Mouse (Mus musculus): ENCODE measurements around the gene Lrrc27. TPM values are rescaled to one million over a fixed set of nuclear protein-coding genes. Genes with fewer than 3 reads are reported as not detected.
A peak's percentile ranks its signal among the peaks of the same experiment; 100 is the strongest.

Gene Lrrc27
- polyA plus RNA-seq, 1 experiment from 2014 or later: 5.1 TPM

GRCm38 (mm10) chr7:139246086-139246485 is 33.3 kb downstream of the Lrrc27 start:
- H3K4me2 ChIP-seq (ENCODE audit: low read depth): no peak overlapping the region
- H3K27me3 ChIP-seq (ENCODE audit: control insufficient read depth, insufficient read depth, low read length): peaks cover 18% of the 10 kb centered on the region
- H3K4me1 ChIP-seq (ENCODE audit: control insufficient read depth, insufficient read depth, low read length): peaks cover 12% of the 10 kb centered on the region
- H3K9ac ChIP-seq (ENCODE audit: low read length): no peak overlapping the region
- ATAC-seq (ENCODE audit: insufficient read depth, low FRiP score, low TSS enrichment): no peak
- no peaks in the 10 kb centered on the region for H3K36me3 ChIP-seq (ENCODE audit: control insufficient read depth, insufficient read depth, low read length)
- DNase-seq (ENCODE audit: low spot score): no peak
- no peak overlapping the region for H3K4me3 ChIP-seq (ENCODE audit: low read depth, low read length)
- no peaks in the 10 kb centered on the region for H3K9me3 ChIP-seq (ENCODE audit: control insufficient read depth, low read length)
- H3K27ac ChIP-seq (ENCODE audit: low read depth, low read length): no peak overlapping the region
- WGBS: 73% methylated on average over 5 of the region's 5 CpGs

GRCm38 (mm10) chr7:139246931-139247880 is 34.4 kb downstream of the Lrrc27 start:
- peak overlapping the region; percentile 55 for H3K4me3 ChIP-seq (ENCODE audit: low read depth, low read length)
- peak; percentile 45 for DNase-seq (ENCODE audit: low spot score)
- peaks cover 12% of the 10 kb centered on the region for H3K4me1 ChIP-seq (ENCODE audit: control insufficient read depth, insufficient read depth, low read length)
- no peaks in the 10 kb centered on the region for H3K9me3 ChIP-seq (ENCODE audit: control insufficient read depth, low read length)
- 3% methylated on average over 38 of the region's 38 CpGs for WGBS
- ATAC-seq (ENCODE audit: insufficient read depth, low FRiP score, low TSS enrichment): peak; percentile 42
- H3K27ac ChIP-seq (ENCODE audit: low read depth, low read length): no peak overlapping the region
- peaks cover 18% of the 10 kb centered on the region for H3K27me3 ChIP-seq (ENCODE audit: control insufficient read depth, insufficient read depth, low read length)
- peak overlapping the region; percentile 98 for H3K4me2 ChIP-seq (ENCODE audit: low read depth)
- no peaks in the 10 kb centered on the region for H3K36me3 ChIP-seq (ENCODE audit: control insufficient read depth, insufficient read depth, low read length)
- H3K9ac ChIP-seq (ENCODE audit: low read length): peak overlapping the region; percentile 74

GRCm38 (mm10) chr7:139247881-139248614 is 35.3 kb downstream of the Lrrc27 start, which contains the start of gene Pwwp2b:
Gene Pwwp2b, plus strand, starts transcription at chr7:139248482.
- Histone ChIP-seq H3K4me1 (ENCODE audit: control insufficient read depth, insufficient read depth, low read length) (peaks cover 12% of the 10 kb centered on the region), H3K27ac (ENCODE audit: low read depth, low read length) (no peak within 1 kb of the TSS), H3K27me3 (ENCODE audit: control insufficient read depth, insufficient read depth, low read length) (peaks cover 18% of the 10 kb centered on the region), H3K9me3 (ENCODE audit: control insufficient read depth, low read length) (no peaks in the 10 kb centered on the region), H3K36me3 (ENCODE audit: control insufficient read depth, insufficient read depth, low read length) (no peaks in the 10 kb centered on the region), H3K9ac (ENCODE audit: low read length) (peak within 1 kb of the TSS; percentile 74), H3K4me2 (ENCODE audit: low read depth) (peak within 1 kb of the TSS; percentile 98), H3K4me3 (ENCODE audit: low read depth, low read length) (peak within 1 kb of the TSS; percentile 55)
- peak; percentile 78 for ATAC-seq (ENCODE audit: insufficient read depth, low FRiP score, low TSS enrichment)
- DNase-seq (ENCODE audit: low spot score): peak; percentile 81
- WGBS: under 1% methylated on average over 62 of the region's 72 CpGs

GRCm38 (mm10) chr7:139248615-139249405 is 36.0 kb downstream of the Lrrc27 start:
- ATAC-seq (ENCODE audit: insufficient read depth, low FRiP score, low TSS enrichment) (peak; percentile 26; the same call in 1 of the 2 replicates), DNase-seq (ENCODE audit: low spot score) (peak; percentile 44)
- no peaks in the 10 kb centered on the region for H3K36me3 ChIP-seq (ENCODE audit: control insufficient read depth, insufficient read depth, low read length)
- H3K27me3 ChIP-seq (ENCODE audit: control insufficient read depth, insufficient read depth, low read length): peaks cover 18% of the 10 kb centered on the region
- WGBS: 2% methylated on average over 45 of the region's 45 CpGs
- peak overlapping the region; percentile 55 for H3K4me3 ChIP-seq (ENCODE audit: low read depth, low read length)
- H3K9me3 ChIP-seq (ENCODE audit: control insufficient read depth, low read length): no peaks in the 10 kb centered on the region
- H3K4me2 ChIP-seq (ENCODE audit: low read depth): peak overlapping the region; percentile 98
- peaks cover 12% of the 10 kb centered on the region for H3K4me1 ChIP-seq (ENCODE audit: control insufficient read depth, insufficient read depth, low read length)
- H3K27ac ChIP-seq (ENCODE audit: low read depth, low read length): no peak overlapping the region
- H3K9ac ChIP-seq (ENCODE audit: low read length): peak overlapping the region; percentile 74

GRCm38 (mm10) chr7:139249406-139250210 is 36.8 kb downstream of the Lrrc27 start:
- H3K4me2 ChIP-seq (ENCODE audit: low read depth): peak overlapping the region; percentile 98
- H3K36me3 ChIP-seq (ENCODE audit: control insufficient read depth, insufficient read depth, low read length): no peaks in the 10 kb centered on the region
- WGBS: 46% methylated on average over 7 of the region's 7 CpGs
- no peak overlapping the region; the same call in 1 of the 2 replicates for H3K9ac ChIP-seq (ENCODE audit: low read length)
- DNase-seq (ENCODE audit: low spot score) (no peak), ATAC-seq (ENCODE audit: insufficient read depth, low FRiP score, low TSS enrichment) (no peak)
- H3K4me1 ChIP-seq (ENCODE audit: control insufficient read depth, insufficient read depth, low read length): peaks cover 12% of the 10 kb centered on the region
- no peaks in the 10 kb centered on the region for H3K9me3 ChIP-seq (ENCODE audit: control insufficient read depth, low read length)
- H3K4me3 ChIP-seq (ENCODE audit: low read depth, low read length): peak overlapping the region; percentile 55; the same call in 1 of the 2 replicates
- peaks cover 18% of the 10 kb centered on the region for H3K27me3 ChIP-seq (ENCODE audit: control insufficient read depth, insufficient read depth, low read length)
- H3K27ac ChIP-seq (ENCODE audit: low read depth, low read length): no peak overlapping the region

- Histone ChIP-seq H3K9me3 (ENCODE audit: control insufficient read depth, low read length) (no peaks in the 10 kb centered on the region), H3K4me2 (ENCODE audit: low read depth) (no peak overlapping the region), H3K27me3 (ENCODE audit: control insufficient read depth, insufficient read depth, low read length) (peaks cover 12% of the 10 kb centered on the region; the same call in 1 of the 2 replicates), H3K4me3 (ENCODE audit: low read depth, low read length) (no peak overlapping the region), H3K36me3 (ENCODE audit: control insufficient read depth, insufficient read depth, low read length) (no peaks in the 10 kb centered on the region), H3K9ac (ENCODE audit: low read length) (no peak overlapping the region), H3K4me1 (ENCODE audit: control insufficient read depth, insufficient read depth, low read length) (peaks cover 12% of the 10 kb centered on the region), H3K27ac (ENCODE audit: low read depth, low read length) (no peak overlapping the region)
- 83% methylated on average over 5 of the region's 5 CpGs for WGBS
- ATAC-seq (ENCODE audit: insufficient read depth, low FRiP score, low TSS enrichment) (no peak), DNase-seq (ENCODE audit: low spot score) (no peak)
These were observed 39.1 kb downstream of the Lrrc27 start for GRCm38 (mm10) chr7:139251881-139252301.

- Histone ChIP-seq H3K27me3 (ENCODE audit: control insufficient read depth, insufficient read depth, low read length) (peaks cover 12% of the 10 kb centered on the region; the same call in 1 of the 2 replicates), H3K4me2 (ENCODE audit: low read depth) (no peak overlapping the region), H3K27ac (ENCODE audit: low read depth, low read length) (no peak overlapping the region), H3K9me3 (ENCODE audit: control insufficient read depth, low read length) (no peaks in the 10 kb centered on the region), H3K36me3 (ENCODE audit: control insufficient read depth, insufficient read depth, low read length) (no peaks in the 10 kb centered on the region), H3K9ac (ENCODE audit: low read length) (no peak overlapping the region), H3K4me1 (ENCODE audit: control insufficient read depth, insufficient read depth, low read length) (peaks cover 9% of the 10 kb centered on the region), H3K4me3 (ENCODE audit: low read depth, low read length) (no peak overlapping the region)
- 85% methylated on average over 7 of the region's 7 CpGs for WGBS
- DNase-seq (ENCODE audit: low spot score): no peak
- no peak for ATAC-seq (ENCODE audit: insufficient read depth, low FRiP score, low TSS enrichment)
These were observed 39.8 kb downstream of the Lrrc27 start for GRCm38 (mm10) chr7:139252566-139252965.
